Mouse (Mus musculus): Measurements from ENCODE around the gene Fndc3b.

GRCm38 (mm10) chr3:27673660-27674059 lies 37.4 kb downstream of the Fndc3b start:
- TF ChIP-seq TCF12 (IDR thresholded peaks at IDR 0.05; ENCODE audit: low read depth, low read length), result no peak
- no peak for TF ChIP-seq GABPA (IDR thresholded peaks at IDR 0.05; ENCODE audit: insufficient replicate concordance, low read depth, low read length)
- TF ChIP-seq POLR2A (IDR thresholded peaks at IDR 0.05; ENCODE audit: low read depth, low read length), result no peak
- no peak for TF ChIP-seq CTCF (conservative IDR thresholded peaks at IDR 0.05 in 1 of 2, IDR thresholded peaks at IDR 0.05 in 1 of 2; ENCODE audit: low read depth in 2 of 2, low read length in 2 of 2)
- no peak for TF ChIP-seq MAX (IDR thresholded peaks at IDR 0.05; ENCODE audit: low read length)
- TF ChIP-seq JUN (IDR thresholded peaks at IDR 0.05; ENCODE audit: insufficient read depth, low read depth, low read length), result no peak
- no peak for TF ChIP-seq EP300 (IDR thresholded peaks at IDR 0.05; ENCODE audit: low read length)
- no peak for TF ChIP-seq USF1 (IDR thresholded peaks at IDR 0.05; ENCODE audit: low read depth, low read length)
- no peak for TF ChIP-seq ZMIZ1 (IDR thresholded peaks at IDR 0.05; ENCODE audit: low read depth, low read length)
- TF ChIP-seq ZKSCAN1 (IDR thresholded peaks at IDR 0.05; ENCODE audit: borderline replicate concordance, low read depth, low read length), result no peak
- no peak for TF ChIP-seq RCOR1 (conservative IDR thresholded peaks at IDR 0.05; ENCODE audit: low read depth, low read length)
- TF ChIP-seq HCFC1 (IDR thresholded peaks at IDR 0.05; ENCODE audit: low read depth, low read length), result no peak
- no peak for TF ChIP-seq CHD2 (IDR thresholded peaks at IDR 0.05; ENCODE audit: low read length)
